Mouse (Mus musculus): ENCODE measurements around the gene Hrh3. TPM values are rescaled to one million over a fixed set of nuclear protein-coding genes. Genes with fewer than 3 reads are reported as not detected.

Gene Hrh3
- not detected in 4 replicates for total RNA-seq (2023)

DNA sequence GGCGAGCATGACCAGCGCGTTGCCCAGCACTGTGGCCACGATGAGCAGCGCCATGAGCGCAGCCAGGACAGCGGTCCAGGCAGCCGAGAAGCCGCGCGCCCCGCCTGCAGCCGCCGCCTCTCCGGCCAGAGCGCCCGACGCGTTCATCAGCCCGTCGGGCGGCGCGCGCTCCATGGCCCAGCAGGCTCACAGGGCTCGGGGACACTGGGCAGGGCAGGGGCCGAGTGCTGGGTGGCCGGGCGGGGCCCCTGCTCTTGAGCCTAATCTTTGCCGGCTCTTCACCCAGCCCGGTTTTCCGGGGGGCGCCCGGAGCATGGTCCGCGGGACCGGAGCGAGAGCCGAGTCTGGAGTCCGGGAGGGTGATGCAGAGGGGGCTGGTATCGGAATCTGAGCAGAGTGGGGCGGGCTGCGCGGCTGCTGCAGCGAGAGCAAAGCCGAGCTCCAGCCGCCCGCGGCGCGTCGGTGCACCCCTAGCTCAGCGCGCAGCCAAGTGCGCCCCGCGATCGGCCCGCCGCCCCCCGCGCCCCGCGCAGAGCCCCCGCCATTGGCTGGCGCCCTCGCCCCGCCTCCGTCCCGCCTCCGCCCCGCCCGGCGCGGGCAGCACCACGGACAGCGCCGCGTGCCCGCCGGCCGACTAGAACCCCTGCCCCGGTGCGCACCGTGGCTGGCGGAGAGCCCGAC, at the start of gene Hrh3:
Gene Hrh3, minus strand, starts transcription at position 511 of the 681 bp plus-strand sequence.

DNA sequence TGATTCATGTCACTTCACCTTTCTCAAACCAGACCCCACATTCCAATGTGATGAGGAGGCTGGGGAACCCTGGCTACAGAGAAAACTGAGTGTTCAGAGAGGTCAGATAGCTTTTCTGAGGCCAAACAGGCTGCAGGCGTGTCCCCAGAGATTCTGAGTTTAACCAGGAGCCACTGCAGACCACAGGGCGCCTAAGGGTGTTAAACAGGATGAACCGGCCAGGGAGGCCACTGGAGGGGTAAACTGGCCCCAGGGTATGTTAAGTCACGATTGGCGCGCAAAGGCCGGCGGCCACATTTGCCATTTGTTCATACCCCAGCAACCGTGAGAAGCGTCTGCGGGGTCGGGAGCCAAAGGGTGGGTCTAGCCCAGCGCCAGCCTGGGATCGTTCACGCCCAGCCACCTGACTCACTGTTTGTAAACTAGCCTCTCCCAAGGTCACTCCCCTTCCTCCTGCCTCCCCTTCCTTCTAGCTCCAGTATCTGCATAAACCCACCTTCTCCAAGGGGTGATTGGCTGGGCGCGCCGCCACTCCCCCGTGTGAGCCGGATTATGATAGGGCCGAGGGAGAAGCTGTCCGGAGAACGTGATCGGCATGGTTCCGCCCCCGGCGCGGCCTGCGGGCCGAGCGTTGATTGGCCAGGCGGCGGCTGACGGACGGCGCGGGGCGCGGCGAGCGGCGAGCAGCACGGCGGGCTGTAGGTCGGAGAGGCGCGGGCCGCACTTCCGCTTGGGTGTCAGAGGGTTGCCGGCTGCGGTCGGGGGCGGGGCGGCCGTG, 14.6 kb upstream of the Hrh3 start, which contains the start of gene Osbpl2:
Gene Osbpl2, plus strand, starts transcription at position 646 of the 778 bp plus-strand sequence.

DNA sequence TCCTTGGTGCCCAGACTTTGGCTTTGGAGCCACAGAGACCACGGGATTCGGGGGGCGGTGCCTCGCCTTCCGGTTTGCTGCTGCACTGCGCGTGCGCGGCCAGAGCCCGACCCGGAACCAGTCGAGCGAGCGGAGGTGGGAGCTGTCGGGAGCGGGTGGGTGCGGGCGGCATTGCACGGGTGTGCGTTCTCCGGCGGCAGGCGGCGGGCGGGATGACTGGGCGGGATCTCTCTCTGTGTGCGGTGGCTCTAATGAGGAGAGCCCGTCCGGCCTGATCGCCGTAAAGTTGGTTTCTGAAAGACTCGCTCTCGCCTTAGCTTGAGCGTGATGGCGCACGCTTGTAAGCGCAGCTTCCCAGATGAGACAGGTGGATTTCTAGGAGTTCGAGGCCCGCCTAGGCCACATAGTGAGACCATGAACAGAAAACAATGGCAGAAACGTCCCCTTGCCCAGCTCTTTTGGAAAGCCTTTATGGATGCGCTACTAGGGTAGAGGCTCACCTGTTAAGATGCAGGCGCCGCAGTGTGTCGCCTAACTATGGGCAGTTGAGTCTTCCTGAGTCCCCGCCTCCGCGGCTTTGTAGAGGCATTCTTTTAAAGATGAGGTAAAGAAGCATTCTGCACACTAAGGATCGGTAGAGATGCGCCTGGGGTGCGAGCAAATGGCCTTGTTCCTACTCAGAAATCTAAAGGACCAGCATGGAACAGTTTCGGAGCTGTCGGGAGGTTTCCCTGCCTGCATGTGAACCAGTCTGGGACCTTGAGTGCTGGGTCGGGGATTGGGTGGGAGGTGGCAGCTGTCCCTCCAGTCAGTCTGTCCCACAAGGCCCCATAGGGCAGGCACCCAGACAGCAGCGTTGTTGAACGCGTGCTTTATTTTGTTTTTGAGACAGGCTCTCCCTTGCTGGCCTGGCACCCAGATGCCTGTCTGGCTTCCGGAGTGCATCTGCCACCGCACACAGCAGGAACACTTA, 33.5 kb downstream of the Hrh3 start, which contains the start of gene Mtg2:
Gene Mtg2, plus strand, starts transcription at position 108 of the 973 bp plus-strand sequence.

Other genes with a start within 250 kb of the Hrh3 start
- 38.2 to 44.6 TPM (median 39.9 TPM) in 4 replicates for gene Taf4, start 127.8 kb downstream of the Hrh3 start, total RNA-seq (2023)
- 33.3 to 41.8 TPM (median 40.5 TPM) in 4 replicates for gene Lsm14b, start 79.5 kb downstream of the Hrh3 start, total RNA-seq (2023)
- gene Psma7, start 62.1 kb downstream of the Hrh3 start, total RNA-seq (2023), result 122 to 141 TPM (median 130 TPM) in 4 replicates
- 6.1 to 9.2 TPM (median 7.2 TPM) in 4 replicates for gene Ss18l1, start 62.0 kb downstream of the Hrh3 start, total RNA-seq (2023)
- 15.7 to 18.8 TPM (median 18.5 TPM) in 4 replicates for gene Mtg2, start 33.9 kb downstream of the Hrh3 start, total RNA-seq (2023)
- gene Osbpl2, start 14.8 kb upstream of the Hrh3 start, total RNA-seq (2023), result 35.1 to 41.3 TPM (median 37.1 TPM) in 4 replicates
- 96.6 to 111 TPM (median 104 TPM) in 4 replicates for gene Adrm1, start 67.0 kb upstream of the Hrh3 start, total RNA-seq (2023)
- gene Lama5, start 121.4 kb upstream of the Hrh3 start, total RNA-seq (2023), result 0.06 TPM in 1 of 4 replicates, not detected in the others
- 1,837 to 2,093 TPM (median 2,023 TPM) in 4 replicates for gene Rps21, start 152.9 kb upstream of the Hrh3 start, total RNA-seq (2023)
- gene Cables2, start 169.0 kb upstream of the Hrh3 start, total RNA-seq (2023), result 66.2 to 79.5 TPM (median 71.5 TPM) in 4 replicates
- not detected in 4 replicates for gene Rbbp8nl, start 185.4 kb upstream of the Hrh3 start, total RNA-seq (2023)
- gene Gata5, start 230.2 kb upstream of the Hrh3 start, total RNA-seq (2023), result not detected in 4 replicates

Measured in B cell, adult 62 days (primary cell).